Mouse (Mus musculus) heart, adult 9 months (tissue): ENCODE data around the gene Pdxk.
"Not testable (repeated sequence)": the region's sequence is repeated elsewhere in the genome, so short reads cannot be mapped to it uniquely, and the experiment has no call there.

Source experiments
- DNase-seq, 2 experiments: peaks; one replicate each; pipeline ENCODE4 v3.0.0; 2022; ENCODE audit warnings: low spot score in 2 of 2

Gene Pdxk

GRCm38 (mm10) chr10:78418791-78419190, 46.0 kb downstream of the Pdxk start:
- no peak for DNase-seq

- no peak for DNase-seq
Measured at GRCm38 (mm10) chr10:78417888-78418287, 46.9 kb downstream of the Pdxk start.

- not testable (repeated sequence) for DNase-seq
Measured at GRCm38 (mm10) chr10:78414936-78415335, 49.8 kb downstream of the Pdxk start.

- no peak for DNase-seq
Measured at GRCm38 (mm10) chr10:78413152-78413520, 51.6 kb downstream of the Pdxk start.

GRCm38 (mm10) chr10:78412319-78413151, 52.2 kb downstream of the Pdxk start, which contains the start of gene Rrp1:
Rrp1 (minus strand) TSS chr10:78413043.
- peak; percentile 89 to 92 for DNase-seq

GRCm38 (mm10) chr10:78411851-78412250, 52.9 kb downstream of the Pdxk start:
- DNase-seq, result no peak

- no peak for DNase-seq
Measured at GRCm38 (mm10) chr10:78409035-78409788, 55.6 kb downstream of the Pdxk start.

GRCm38 (mm10) chr10:78407132-78407531, 57.6 kb downstream of the Pdxk start:
- DNase-seq, result no peak

GRCm38 (mm10) chr10:78406152-78406551, 58.6 kb downstream of the Pdxk start:
- no peak for DNase-seq

- DNase-seq, result no peak
Measured at GRCm38 (mm10) chr10:78402301-78402922, 62.4 kb downstream of the Pdxk start.

GRCm38 (mm10) chr10:78401127-78401526, 63.6 kb downstream of the Pdxk start:
- DNase-seq, result no peak

- no peak for DNase-seq
Measured at GRCm38 (mm10) chr10:78399090-78399657, 65.6 kb downstream of the Pdxk start.

- DNase-seq, result no peak
Measured at GRCm38 (mm10) chr10:78396625-78396885, 68.2 kb downstream of the Pdxk start.

GRCm38 (mm10) chr10:78395819-78396624, 68.8 kb downstream of the Pdxk start:
- peak; percentile 65 to 86 for DNase-seq

GRCm38 (mm10) chr10:78395377-78395776, 69.4 kb downstream of the Pdxk start:
- DNase-seq, result no peak

- DNase-seq, result peak; percentile 66 to 78
Measured at GRCm38 (mm10) chr10:78392072-78392471, 72.7 kb downstream of the Pdxk start.

- no peak for DNase-seq
Measured at GRCm38 (mm10) chr10:78390982-78391470, 73.7 kb downstream of the Pdxk start.

- DNase-seq, result no peak
Measured at GRCm38 (mm10) chr10:78388216-78388980, 76.4 kb downstream of the Pdxk start.
